Mouse (Mus musculus) CH12.LX (cell line): ENCODE data around the gene Erbb4.

Experiments
- CHD2 ChIP-seq: IDR thresholded peaks from 2 replicates; pipeline ENCODE4 v1.6.1; 2011; ENCODE audit warnings: low read length, improper control_type of control experiment
- CTCF ChIP-seq, 2 experiments: IDR thresholded peaks in 1 of 2; conservative IDR thresholded peaks in 1 of 2; 2 replicates each; pipeline ENCODE4 v1.5.1; 2011 to 2012; ENCODE audit warnings: low read depth in 2 of 2, low read length in 2 of 2, improper control_type of control experiment in 1 of 2, inconsistent platforms in 1 of 2, mild to moderate bottlenecking in 1 of 2, moderate library complexity in 1 of 2
- E2F4 ChIP-seq: IDR thresholded peaks from 2 replicates; pipeline ENCODE4 v1.6.1; 2011; ENCODE audit warnings: low read depth, low read length, improper control_type of control experiment; ENCODE audit not compliant: insufficient replicate concordance
- EP300 ChIP-seq: IDR thresholded peaks from 2 replicates; pipeline ENCODE4 v1.6.1; 2011; ENCODE audit warnings: low read length, improper control_type of control experiment
- JUND ChIP-seq: conservative IDR thresholded peaks from 2 replicates; pipeline ENCODE4 v1.6.1; 2011; ENCODE audit warnings: low read depth, low read length, improper control_type of control experiment
- MAFK ChIP-seq: IDR thresholded peaks from 2 replicates; pipeline ENCODE4 v1.6.1; 2011; ENCODE audit warnings: low read length, improper control_type of control experiment; ENCODE audit not compliant: insufficient replicate concordance
- POLR2A ChIP-seq: IDR thresholded peaks from 2 replicates; pipeline ENCODE4 v1.6.1; 2011; ENCODE audit warnings: low read depth, mild to moderate bottlenecking, improper control_type of control experiment, low read length
- RAD21 ChIP-seq: IDR thresholded peaks from 2 replicates; pipeline ENCODE4 v1.6.1; 2011; ENCODE audit warnings: low read depth, mild to moderate bottlenecking, low read length, improper control_type of control experiment, moderate library complexity
- SIN3A ChIP-seq: IDR thresholded peaks from 2 replicates; pipeline ENCODE4 v1.6.1; 2012; ENCODE audit warnings: low read length, improper control_type of control experiment, inconsistent platforms
- SMC3 ChIP-seq: IDR thresholded peaks from 2 replicates; pipeline ENCODE4 v1.6.1; 2011; ENCODE audit warnings: low read depth, low read length, improper control_type of control experiment
- TBP ChIP-seq: conservative IDR thresholded peaks from 2 replicates; pipeline ENCODE4 v1.6.1; 2011; ENCODE audit warnings: low read depth, low read length, improper control_type of control experiment
- TCF12 ChIP-seq: IDR thresholded peaks from 2 replicates; pipeline ENCODE4 v1.6.1; 2014; ENCODE audit warnings: low read depth, mild to moderate bottlenecking, inconsistent platforms, low read length, improper control_type of control experiment
- USF2 ChIP-seq: conservative IDR thresholded peaks from 2 replicates; pipeline ENCODE4 v1.6.1; 2011; ENCODE audit warnings: low read depth, low read length, improper control_type of control experiment

DNA sequence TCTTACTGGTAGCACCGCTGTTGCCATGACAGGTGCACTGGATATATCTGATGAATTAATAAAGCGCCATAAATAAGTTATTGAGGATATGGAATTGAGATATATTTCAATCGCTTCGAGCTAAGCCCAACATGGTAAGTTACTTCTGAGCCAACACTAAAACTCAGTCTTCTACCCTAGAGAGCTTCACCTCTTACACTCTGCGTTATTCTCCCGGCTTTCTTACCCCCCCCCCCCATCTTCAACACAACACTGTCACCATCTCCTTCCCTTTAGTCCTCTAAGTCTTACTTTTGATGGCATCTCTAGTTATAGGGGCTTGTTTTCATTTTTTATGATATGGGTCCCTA is 31.6 kb upstream of the Erbb4 start:
- TF ChIP-seq MAFK (no peak), EP300 (no peak), CHD2 (no peak), SIN3A (no peak), POLR2A (no peak), E2F4 (no peak), TCF12 (no peak), CTCF (conservative IDR thresholded peaks at IDR 0.05 in 1 of 2, IDR thresholded peaks at IDR 0.05 in 1 of 2; ENCODE audit: low read depth in 2 of 2, low read length in 2 of 2) (no peak), SMC3 (no peak), RAD21 (no peak), TBP (no peak), USF2 (no peak), JUND (no peak)
